Mouse (Mus musculus) fat pad, adult 2 months (tissue): ENCODE measurements around the gene Slc39a1.

Experiments used
- DNase-seq: peaks from one replicate; pipeline ENCODE4 v3.0.0-alpha.2; 2011; ENCODE audit warnings: low read depth, low spot score; ENCODE audit errors: extremely low read depth

The Slc39a1 gene

GRCm38 (mm10) chr3:90247960-90248745, at the start of gene Slc39a1:
Gene Slc39a1 (plus strand): TSS chr3:90248172.
- no peak for DNase-seq

DNA sequence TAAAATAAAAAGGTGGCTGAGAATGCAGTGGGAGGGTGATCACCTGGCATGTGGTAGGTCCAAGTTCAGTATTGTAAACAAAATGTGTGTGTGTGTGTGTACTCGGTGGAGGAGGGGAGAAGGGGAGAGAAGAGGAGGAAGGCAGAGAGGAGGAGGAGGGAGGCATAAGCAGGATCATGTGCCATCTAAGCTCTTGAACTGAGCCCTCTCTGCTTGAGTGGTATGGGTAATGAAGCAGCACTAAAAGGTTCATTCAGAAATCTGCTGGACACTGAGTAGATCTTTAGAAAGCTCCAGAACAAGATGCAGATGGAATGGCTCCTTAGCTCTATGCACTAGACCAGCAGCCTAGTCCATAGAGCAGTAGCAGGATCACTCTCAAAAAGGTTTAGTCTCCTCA, 45.1 kb upstream of the Slc39a1 start:
- DNase-seq = no peak

- DNase-seq = no peak
Measured at GRCm38 (mm10) chr3:90203619-90204018, 44.4 kb upstream of the Slc39a1 start.

DNA sequence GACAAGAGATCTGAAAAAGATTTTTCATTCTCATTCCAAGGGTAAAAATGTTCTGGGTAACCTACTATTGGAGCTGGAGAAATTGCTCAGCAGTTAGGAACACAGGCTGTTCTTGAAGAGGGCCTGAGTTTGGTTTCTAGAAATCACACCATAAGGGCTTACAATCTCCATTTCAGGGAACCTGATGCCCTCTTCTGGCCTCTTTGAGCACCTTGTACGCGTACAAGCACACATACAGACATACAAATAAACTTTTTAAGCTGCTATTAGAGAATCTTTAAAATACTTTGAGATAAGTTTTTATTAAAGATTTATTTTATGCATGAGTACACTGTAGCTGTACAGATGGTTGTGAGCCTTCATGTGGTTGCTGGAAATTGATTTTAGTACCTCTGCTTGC, 43.4 kb upstream of the Slc39a1 start:
- no peak for DNase-seq

- peak; percentile 78 for DNase-seq
Measured at GRCm38 (mm10) chr3:90208662-90209061, 39.3 kb upstream of the Slc39a1 start.

DNA sequence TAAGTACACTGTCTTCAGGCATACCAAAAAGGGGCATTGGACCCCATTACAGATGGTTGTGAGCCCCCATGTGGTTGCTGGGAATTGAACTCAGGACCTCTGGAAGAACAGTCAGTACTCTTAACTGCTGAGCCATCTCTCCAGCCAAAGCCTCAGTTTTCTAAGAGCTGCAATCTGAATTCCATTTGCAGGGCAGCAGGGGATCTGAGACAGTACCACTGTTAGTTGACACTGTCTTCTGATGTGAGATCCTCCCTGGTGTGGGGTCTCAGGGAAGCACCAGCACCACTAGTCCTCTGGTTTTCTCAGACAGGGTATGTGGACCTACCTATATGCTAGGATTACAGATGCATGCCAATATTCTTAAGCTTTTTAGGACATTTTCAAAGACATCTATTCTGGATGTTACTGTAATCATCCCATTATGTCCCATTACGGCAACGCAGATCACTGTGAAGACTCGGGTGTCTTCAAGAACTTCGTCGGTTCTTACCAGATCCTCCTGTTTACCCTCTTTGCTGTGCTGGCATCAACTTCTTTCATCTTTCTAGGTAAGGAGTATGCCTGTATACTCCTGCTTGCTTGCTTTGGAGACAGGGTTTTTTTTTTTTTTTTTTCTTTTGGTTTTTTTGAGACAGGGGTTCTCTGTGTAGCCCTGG, 37.9 kb upstream of the Slc39a1 start:
- DNase-seq = no peak

GRCm38 (mm10) chr3:90211475-90212398, 36.2 kb upstream of the Slc39a1 start:
- no peak for DNase-seq

DNA sequence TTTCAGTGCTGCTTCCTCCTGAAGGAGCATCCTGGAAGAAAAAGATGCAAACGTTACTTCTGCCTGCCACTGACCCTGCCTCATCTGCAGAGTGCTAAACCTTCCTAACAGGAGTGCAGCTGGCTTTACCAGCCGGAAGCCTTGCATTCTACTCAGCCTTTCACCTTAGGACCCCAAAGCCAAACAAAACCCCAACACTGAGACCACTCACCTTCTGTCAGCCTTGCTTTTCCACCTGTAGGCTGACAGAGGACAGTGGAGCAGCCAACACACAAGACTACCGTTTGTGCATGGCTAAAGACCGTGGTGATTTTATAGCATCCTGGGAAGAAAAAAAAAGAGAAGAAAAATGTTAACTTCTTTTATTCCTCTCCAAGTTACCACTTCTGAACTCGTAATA, 35.2 kb upstream of the Slc39a1 start:
- DNase-seq = no peak

- DNase-seq = peak; percentile 73
Measured at GRCm38 (mm10) chr3:90213377-90213866, 34.5 kb upstream of the Slc39a1 start, which contains the start of the genes Rps27 and Rab13. Gene Rps27 (minus strand): TSS chr3:90213651. Gene Rab13 (plus strand): TSS chr3:90213695.

- no peak for DNase-seq
Measured at GRCm38 (mm10) chr3:90213956-90214684, 33.9 kb upstream of the Slc39a1 start.

- DNase-seq = no peak
Measured at GRCm38 (mm10) chr3:90215825-90216380, 32.1 kb upstream of the Slc39a1 start.

- no peak for DNase-seq
Measured at GRCm38 (mm10) chr3:90220088-90220487, 27.9 kb upstream of the Slc39a1 start.

DNA sequence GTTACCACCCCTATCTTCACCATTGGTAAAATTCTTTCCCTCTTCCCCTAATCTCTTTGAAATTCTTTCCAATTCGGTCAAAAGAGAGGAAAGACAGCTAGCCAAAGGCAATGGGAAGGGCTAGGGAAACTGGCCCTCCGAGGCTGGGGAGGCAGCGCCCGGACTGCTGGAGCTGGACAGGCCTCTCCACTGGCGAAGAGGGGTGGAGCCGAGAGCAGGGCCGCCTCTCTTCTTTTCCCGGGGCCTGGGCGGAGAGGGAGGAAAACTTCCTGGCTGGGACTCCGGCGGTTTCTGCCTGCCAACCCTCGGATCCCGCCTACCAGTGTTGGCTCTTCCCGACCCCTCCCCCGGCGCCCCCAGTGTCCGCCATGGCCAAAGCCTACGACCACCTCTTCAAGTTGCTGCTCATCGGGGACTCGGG, 27.4 kb upstream of the Slc39a1 start:
- DNase-seq = no peak

GRCm38 (mm10) chr3:90221123-90221522, 26.8 kb upstream of the Slc39a1 start:
- DNase-seq = no peak

DNA sequence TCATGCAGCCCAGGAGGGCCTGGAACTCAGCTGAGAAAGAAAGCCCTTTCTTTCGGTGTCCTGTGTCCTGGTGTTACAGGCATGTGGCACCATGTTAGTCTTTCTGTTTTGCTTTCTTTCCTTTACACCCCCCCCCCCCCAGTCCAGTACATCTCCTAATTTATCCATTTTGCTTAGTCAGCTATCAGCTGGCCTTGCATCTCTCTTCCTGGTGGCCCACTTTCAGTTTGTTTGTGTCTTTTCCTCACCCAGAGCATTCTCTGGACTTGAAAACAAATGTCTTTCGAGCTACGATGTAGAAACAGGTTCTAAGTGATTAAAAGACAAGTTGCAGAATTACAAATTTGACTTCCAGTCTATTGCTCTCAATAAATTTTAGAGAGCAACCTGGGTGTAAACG, 25.5 kb upstream of the Slc39a1 start:
- no peak for DNase-seq

- DNase-seq = no peak
Measured at GRCm38 (mm10) chr3:90222941-90223340, 25.0 kb upstream of the Slc39a1 start.

DNA sequence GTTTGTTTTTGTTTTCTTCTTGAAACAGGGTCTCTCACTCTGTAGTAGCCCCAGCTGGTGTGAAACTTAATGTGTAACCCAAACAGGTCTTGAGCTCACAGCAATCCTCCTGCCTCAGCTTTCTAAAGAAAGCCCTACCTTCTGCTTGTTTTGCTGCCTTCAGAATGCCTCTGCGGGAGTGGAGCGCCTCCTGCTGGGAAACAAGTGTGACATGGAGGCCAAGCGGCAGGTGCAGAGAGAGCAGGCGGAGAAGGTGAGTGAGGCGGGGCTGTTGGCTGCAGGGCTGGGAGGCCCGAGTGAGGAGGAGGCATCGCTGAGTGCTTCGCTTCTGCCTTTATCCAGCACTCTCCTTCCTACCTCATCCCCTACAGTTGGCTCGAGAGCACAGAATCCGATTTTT, 23.6 kb upstream of the Slc39a1 start:
- no peak for DNase-seq

GRCm38 (mm10) chr3:90231075-90231474, 16.9 kb upstream of the Slc39a1 start:
- DNase-seq = no peak

- DNase-seq = peak; percentile 52
Measured at GRCm38 (mm10) chr3:90231507-90232333, 16.3 kb upstream of the Slc39a1 start, which contains the start of gene Jtb. Gene Jtb (plus strand): TSS chr3:90231597.
